Mouse (Mus musculus): ENCODE data around the gene Gldc. TPM values are rescaled to one million over a fixed set of nuclear protein-coding genes. Genes with fewer than 3 reads are reported as not detected.

The Gldc gene
- total RNA-seq, 2 experiments from 2014 or later = 6.3 to 14.0 TPM

DNA sequence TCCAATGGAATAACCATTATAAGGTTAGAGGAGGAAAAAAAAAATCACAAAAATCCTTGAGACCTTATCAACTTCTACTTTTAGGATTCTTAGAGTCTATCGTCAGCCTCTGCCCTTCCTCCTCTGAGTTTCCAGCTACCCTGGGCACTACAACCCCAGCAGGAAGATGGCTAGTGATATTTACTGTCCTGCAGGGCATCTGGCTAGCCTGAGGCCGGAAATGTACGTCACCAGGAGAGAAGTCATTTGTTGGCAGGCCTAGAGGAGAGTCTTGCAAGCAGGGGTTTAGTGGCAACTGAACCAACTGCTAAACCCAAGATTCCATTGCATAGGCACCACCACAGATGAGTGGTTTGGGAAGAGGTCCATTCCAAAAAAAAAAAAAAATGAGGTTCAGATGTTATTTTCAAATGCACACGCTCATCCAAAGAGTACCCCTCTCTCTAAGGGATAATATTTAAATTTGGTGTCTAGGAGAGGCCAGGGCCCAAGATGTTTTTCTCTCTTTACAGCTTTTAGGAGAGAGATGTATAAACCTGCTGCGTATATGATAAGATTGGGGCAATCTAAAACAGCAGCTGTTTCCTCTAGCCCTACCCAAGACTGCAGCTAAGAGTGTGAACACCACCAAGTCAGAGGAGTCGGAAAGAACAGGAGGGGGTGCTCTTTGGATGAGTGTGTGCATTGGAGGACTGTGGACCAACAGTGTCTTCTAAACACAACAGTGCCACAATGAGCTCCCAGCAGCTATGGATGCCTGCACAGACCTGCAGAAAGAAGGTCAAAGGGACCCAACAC, 70.0 kb downstream of the Gldc start:
- no peak for DNase-seq

DNA sequence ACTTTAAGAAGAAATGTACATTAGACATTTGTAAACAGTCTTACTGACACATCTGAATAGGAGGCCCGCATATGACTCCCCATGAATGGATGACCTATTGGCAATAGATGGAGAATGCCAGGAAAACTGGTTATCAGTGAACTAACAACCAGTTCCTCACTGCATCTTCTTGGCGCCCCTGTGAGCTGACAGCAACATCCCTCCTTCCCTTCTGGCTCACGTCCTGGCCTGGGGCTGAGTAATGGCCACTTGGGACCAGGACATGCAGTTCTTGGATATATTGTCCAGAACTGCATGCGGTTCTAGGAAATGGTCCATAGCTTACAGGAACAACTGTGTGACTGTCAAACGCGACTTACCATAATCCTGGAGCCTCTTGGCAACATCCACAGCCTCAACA, 72.6 kb downstream of the Gldc start:
- no peak for DNase-seq

DNA sequence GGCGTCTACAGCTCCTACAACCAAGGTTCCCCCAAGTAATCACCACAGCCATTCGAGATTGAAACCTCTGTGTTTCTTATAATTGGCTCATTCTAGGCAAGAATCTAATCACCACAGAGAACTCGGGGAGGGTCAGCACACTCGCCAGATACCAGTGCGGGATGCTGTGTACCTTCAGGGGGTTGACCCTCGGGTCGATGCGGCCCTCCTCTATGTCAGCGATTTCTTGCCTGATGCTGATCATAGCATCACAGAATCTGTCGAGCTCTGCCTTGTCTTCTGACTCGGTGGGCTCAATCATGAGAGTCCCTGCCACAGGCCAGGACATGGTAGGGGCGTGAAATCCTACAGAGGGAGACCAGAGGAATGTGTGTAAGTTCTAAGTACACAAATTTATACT, 74.7 kb downstream of the Gldc start:
- DNase-seq = no peak

DNA sequence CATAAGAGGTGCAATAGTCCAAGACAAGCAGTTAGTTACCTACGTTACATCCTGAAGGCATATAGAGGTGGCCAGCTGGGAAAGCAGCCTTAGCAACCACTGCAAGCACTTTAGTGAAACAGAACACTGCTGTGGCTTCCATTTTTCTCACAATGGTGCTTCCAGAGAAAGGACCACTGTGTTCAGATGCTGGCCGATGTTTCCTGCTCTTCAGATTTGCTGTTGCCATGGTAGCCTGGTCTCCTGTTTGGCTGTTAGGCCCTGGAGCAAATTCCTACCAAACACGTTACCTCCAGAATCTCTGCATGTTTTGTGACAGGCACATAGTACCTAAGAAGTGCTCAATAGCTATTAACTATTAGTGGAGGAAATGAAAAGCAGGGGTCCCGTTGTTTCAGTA, 78.2 kb downstream of the Gldc start:
- no peak for DNase-seq

DNA sequence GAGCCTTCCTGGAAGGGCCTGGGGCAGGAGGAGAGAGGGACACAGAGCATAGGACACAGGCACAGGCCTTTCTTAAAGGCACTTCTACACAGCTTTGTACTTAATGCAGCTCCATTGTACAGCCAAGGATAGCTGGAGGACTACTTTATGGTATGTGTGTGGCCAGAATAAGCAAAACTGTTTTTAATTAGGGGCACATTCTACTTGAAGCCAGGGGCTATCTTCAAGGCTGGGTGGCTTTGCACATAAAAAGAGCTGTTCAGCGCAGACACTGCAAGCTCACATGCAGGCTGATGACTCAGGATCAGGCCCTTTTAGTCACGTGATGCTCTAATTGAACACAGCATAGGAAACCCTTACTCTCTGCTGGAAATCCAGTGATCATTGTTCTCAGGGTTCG, 79.0 kb downstream of the Gldc start:
- no peak for DNase-seq

DNA sequence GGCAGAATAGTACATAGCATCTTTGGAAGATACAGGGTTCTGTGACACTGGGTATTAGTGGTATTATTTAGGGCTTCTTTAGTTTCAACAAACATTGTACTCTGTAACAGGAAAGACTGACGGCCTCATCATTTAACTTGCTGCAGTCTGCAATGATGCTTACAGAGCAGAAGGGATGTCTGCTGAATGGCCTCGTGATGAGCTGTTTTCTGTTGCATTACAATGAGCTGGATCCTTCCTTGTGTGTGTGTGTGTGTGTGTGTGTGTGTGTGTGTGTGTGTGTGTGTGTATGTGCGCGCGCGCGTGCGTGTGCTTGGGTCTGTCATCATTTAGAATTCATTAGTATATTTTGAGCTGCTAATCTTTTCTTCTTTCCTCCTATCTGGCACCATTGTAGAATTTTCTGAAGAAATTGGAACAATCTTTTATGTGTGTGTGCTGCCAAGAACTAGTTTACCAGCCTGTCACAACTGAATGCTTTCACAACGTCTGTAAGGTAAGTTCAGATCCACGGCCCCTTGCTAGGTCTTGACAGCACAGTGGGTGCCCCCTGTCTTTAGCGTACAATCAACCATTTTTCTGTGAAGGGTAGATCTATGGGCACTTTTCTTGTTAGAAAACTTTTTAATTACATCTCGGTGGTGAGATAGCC, 83.5 kb downstream of the Gldc start:
- DNase-seq = no peak

DNA sequence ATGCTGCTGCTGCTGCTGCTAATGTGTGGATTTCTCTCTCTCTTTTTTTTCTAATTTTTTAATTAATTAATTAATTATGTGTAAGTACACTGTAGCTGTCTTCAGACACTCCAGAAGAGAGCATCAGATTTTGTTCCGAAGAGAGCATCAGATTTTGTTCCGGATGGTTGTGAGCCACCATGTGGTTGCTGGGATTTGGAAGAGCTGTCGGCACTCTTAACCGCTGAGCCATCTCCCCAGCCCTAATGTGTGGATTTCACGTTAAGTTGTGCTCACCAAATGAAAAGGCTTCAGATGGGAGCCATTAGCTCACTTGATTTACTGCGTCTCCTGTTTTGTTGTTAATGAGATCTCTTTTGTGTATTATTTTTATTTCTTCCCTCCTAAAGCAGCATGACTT, 85.1 kb downstream of the Gldc start:
- no peak for DNase-seq

DNA sequence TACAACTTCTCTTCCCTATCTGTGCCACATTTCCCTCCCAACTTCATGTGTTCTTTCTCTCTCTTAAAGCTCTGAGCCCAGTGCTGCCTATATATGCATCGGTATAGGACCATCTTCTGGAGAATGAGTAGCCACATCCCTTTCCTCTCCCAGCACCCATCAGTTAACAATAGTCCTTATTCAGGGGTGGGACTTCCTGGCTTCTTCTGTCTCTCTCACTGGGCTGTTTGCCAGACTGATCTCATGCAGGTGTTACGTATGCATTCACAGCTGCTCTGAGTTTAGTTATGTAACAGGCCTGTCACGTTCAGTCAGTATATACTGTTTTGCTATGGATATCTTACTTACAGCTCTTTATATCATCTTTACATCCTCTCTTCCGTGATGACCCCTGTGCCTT, 109.4 kb downstream of the Gldc start:
- no peak for DNase-seq

DNA sequence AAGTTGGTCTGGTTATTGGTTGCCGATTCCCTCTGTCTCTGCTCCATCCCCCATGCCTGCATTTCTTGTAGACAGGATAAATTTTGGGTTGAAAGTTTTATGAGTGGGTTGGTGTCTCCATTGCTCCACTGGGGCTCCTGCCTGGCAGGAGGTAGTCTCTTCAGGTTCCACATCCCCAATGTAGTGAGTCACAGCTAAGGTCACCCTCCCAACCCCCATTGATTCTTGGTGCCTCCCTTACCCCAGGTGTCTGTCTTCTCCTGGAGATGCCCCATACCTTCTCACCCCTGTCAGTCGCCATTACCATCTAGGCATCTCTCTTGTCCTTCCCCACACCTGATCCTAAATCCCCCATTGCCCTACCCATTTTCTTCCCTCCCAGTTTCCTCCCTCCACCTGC, 121.0 kb downstream of the Gldc start:
- no peak for DNase-seq

DNA sequence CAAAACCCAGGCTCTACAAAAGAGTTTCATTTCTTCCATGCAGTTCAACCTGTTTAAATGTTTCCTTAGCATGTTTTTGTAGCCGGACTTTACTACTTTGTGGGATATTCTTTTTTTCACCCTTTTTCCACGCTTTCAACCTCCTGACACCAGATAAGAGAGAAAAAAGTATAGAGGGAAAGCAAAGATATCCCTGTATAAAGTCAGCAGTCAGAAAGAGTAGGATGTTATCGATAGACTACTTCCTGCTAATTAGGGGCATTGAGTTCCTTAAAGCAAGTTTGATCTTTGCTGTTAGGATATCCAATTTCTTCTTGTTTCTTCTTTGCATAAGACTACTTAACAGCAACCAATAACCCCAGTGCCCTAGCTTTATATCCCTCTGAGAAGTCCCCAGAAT, 123.8 kb downstream of the Gldc start:
- DNase-seq = no peak

DNA sequence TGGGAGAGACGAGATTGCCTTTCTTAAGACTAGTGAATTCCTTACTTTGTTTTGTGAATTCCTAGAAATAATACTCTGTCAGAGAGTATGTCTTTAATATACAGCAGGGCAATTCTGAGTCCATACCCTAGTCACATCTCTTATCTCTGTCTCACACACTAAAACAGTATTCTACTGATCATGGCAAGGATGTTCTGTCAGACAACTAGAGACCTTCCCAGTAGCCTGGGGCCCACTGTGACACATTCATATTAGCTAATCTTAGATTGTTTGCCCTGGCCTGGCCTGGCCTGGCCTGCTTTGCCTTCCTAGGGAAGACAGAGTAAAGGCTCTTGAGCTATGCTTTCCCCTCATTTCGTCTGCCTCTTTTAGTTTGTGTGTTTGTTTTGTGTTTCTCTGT, 124.6 kb downstream of the Gldc start:
- no peak for DNase-seq

Other genes with a start within 250 kb of the Gldc start
- not detected for gene Trpd52l3, start 171.6 kb downstream of the Gldc start, total RNA-seq (2021)
- 10 to 100 TPM; 33.5 to 45.6 TPM for gene Uhrf2, start 144.9 kb downstream of the Gldc start, total RNA-seq (2021)
- 10 to 100 TPM; 23.7 to 42.2 TPM for gene Mbl2, start 57.5 kb upstream of the Gldc start, total RNA-seq (2021)